Mouse (Mus musculus) CH12.LX (cell line): ENCODE data around the gene Sdcbp2. TPM values are rescaled to one million over a fixed set of nuclear protein-coding genes. Genes with fewer than 3 reads are reported as not detected.
A peak's percentile ranks its signal among the peaks of the same experiment; 100 is the strongest.

Experiments used
- DNase-seq: peaks from one replicate; pipeline ENCODE4 v3.0.0-alpha.2; 2013; ENCODE audit errors: extremely low read depth
- H3K27ac ChIP-seq: 2 replicates; pipeline ENCODE4 v1.5.1; 2012; ENCODE audit warnings: low read depth, mild to moderate bottlenecking, control low read depth, moderate library complexity; ENCODE audit not compliant: insufficient read depth
- H3K27me3 ChIP-seq: replicated peaks from 2 replicates; pipeline ENCODE3; 2012; ENCODE audit warnings: inconsistent platforms
- H3K36me3 ChIP-seq, 2 experiments: replicated peaks in 1 of 2; 2 replicates each; pipeline versions ENCODE3 to v1.6.1; 2012; ENCODE audit warnings: inconsistent platforms in 1 of 2, low read length in 1 of 2, mild to moderate bottlenecking in 1 of 2, mixed read lengths in 1 of 2, moderate library complexity in 1 of 2; ENCODE audit not compliant: control insufficient read depth in 1 of 2, insufficient read depth in 1 of 2
- H3K4me1 ChIP-seq, 2 experiments: 2 replicates each; pipeline ENCODE4 v1.6.1; 2012; ENCODE audit warnings: inconsistent platforms in 1 of 2, moderate library complexity in 1 of 2; ENCODE audit not compliant: insufficient read depth in 2 of 2, control insufficient read depth in 1 of 2
- H3K4me2 ChIP-seq: 2 replicates; pipeline ENCODE4 v1.6.1; 2012; ENCODE audit warnings: low read depth, mild to moderate bottlenecking, control low read depth; ENCODE audit not compliant: poor library complexity, insufficient read depth, severe bottlenecking
- H3K4me3 ChIP-seq, 3 experiments: fragments of 150-350 bp in 1 of 3; sonication (generic) in 1 of 3; replicated peaks in 1 of 3; 2 replicates each; pipeline versions ENCODE3 to v1.5.1; 2011 to 2012; ENCODE audit warnings: low read depth in 2 of 3, low read length in 2 of 3, mild to moderate bottlenecking in 2 of 3, moderate library complexity in 2 of 3, control low read depth in 1 of 3, improper control_type of control experiment in 1 of 3, inconsistent platforms in 1 of 3, mixed read lengths in 1 of 3; ENCODE audit not compliant: poor library complexity in 1 of 3
- H3K79me2 ChIP-seq: replicated peaks from 2 replicates; pipeline ENCODE4 v1.6.1; 2012; ENCODE audit warnings: mild to moderate bottlenecking, moderate library complexity; ENCODE audit not compliant: control insufficient read depth, poor library complexity, insufficient read depth, severe bottlenecking; ENCODE audit errors: extremely low read depth
- H3K9ac ChIP-seq: 2 replicates; pipeline ENCODE4 v1.6.1; 2012; ENCODE audit warnings: low read depth, mild to moderate bottlenecking, control low read depth, moderate library complexity; ENCODE audit not compliant: insufficient read depth
- H3K9me3 ChIP-seq: replicated peaks from 2 replicates; pipeline ENCODE3; 2012; ENCODE audit warnings: low read length, inconsistent platforms, mixed read lengths
- CHD1 ChIP-seq: IDR thresholded peaks from 2 replicates; pipeline ENCODE4 v1.6.1; 2012; ENCODE audit warnings: low read depth, low read length, improper control_type of control experiment, inconsistent platforms
- CHD2 ChIP-seq: IDR thresholded peaks from 2 replicates; pipeline ENCODE4 v1.6.1; 2011; ENCODE audit warnings: low read length, improper control_type of control experiment
- E2F4 ChIP-seq: IDR thresholded peaks from 2 replicates; pipeline ENCODE4 v1.6.1; 2011; ENCODE audit warnings: low read depth, low read length, improper control_type of control experiment; ENCODE audit not compliant: insufficient replicate concordance
- ELF1 ChIP-seq: IDR thresholded peaks from 2 replicates; pipeline ENCODE4 v1.6.1; 2014; ENCODE audit warnings: low read depth, mild to moderate bottlenecking, inconsistent platforms, low read length, improper control_type of control experiment
- EP300 ChIP-seq: IDR thresholded peaks from 2 replicates; pipeline ENCODE4 v1.6.1; 2011; ENCODE audit warnings: low read length, improper control_type of control experiment
- ETS1 ChIP-seq: conservative IDR thresholded peaks from 2 replicates; pipeline ENCODE4 v1.6.1; 2012; ENCODE audit warnings: low read depth, mild to moderate bottlenecking, inconsistent platforms, low read length, improper control_type of control experiment, moderate library complexity
- GABPA ChIP-seq: IDR thresholded peaks from 2 replicates; pipeline ENCODE4 v1.6.1; 2012; ENCODE audit warnings: low read depth, low read length, improper control_type of control experiment, inconsistent platforms; ENCODE audit not compliant: insufficient replicate concordance
- IRF4 ChIP-seq: IDR thresholded peaks from 2 replicates; pipeline ENCODE4 v1.6.1; 2014; ENCODE audit warnings: low read depth, mild to moderate bottlenecking, inconsistent platforms, low read length, improper control_type of control experiment
- JUN ChIP-seq: IDR thresholded peaks from 2 replicates; pipeline ENCODE4 v1.6.1; 2011; ENCODE audit warnings: low read depth, mild to moderate bottlenecking, low read length, improper control_type of control experiment, moderate library complexity; ENCODE audit not compliant: insufficient read depth
- KAT2A ChIP-seq: IDR thresholded peaks from 2 replicates; pipeline ENCODE4 v1.6.1; 2012; ENCODE audit warnings: low read length, improper control_type of control experiment, inconsistent platforms; ENCODE audit not compliant: insufficient replicate concordance
- MAX ChIP-seq: IDR thresholded peaks from 2 replicates; pipeline ENCODE4 v1.6.1; 2011; ENCODE audit warnings: low read length, improper control_type of control experiment
- MAZ ChIP-seq: IDR thresholded peaks from 2 replicates; pipeline ENCODE4 v1.6.1; 2012; ENCODE audit warnings: low read depth, mild to moderate bottlenecking, inconsistent platforms, low read length, improper control_type of control experiment, moderate library complexity
- NELFE ChIP-seq: IDR thresholded peaks from 2 replicates; pipeline ENCODE4 v1.6.1; 2011; ENCODE audit warnings: low read depth, low read length, improper control_type of control experiment
- POLR2A ChIP-seq: IDR thresholded peaks from 2 replicates; pipeline ENCODE4 v1.6.1; 2011; ENCODE audit warnings: low read depth, mild to moderate bottlenecking, improper control_type of control experiment, low read length
- RAD21 ChIP-seq: IDR thresholded peaks from 2 replicates; pipeline ENCODE4 v1.6.1; 2011; ENCODE audit warnings: low read depth, mild to moderate bottlenecking, low read length, improper control_type of control experiment, moderate library complexity
- RCOR1 ChIP-seq: conservative IDR thresholded peaks from 2 replicates; pipeline ENCODE4 v1.6.1; 2012; ENCODE audit warnings: low read depth, mild to moderate bottlenecking, inconsistent platforms, low read length, improper control_type of control experiment
- SIN3A ChIP-seq: IDR thresholded peaks from 2 replicates; pipeline ENCODE4 v1.6.1; 2012; ENCODE audit warnings: low read length, improper control_type of control experiment, inconsistent platforms
- TBP ChIP-seq: conservative IDR thresholded peaks from 2 replicates; pipeline ENCODE4 v1.6.1; 2011; ENCODE audit warnings: low read depth, low read length, improper control_type of control experiment
- TCF12 ChIP-seq: IDR thresholded peaks from 2 replicates; pipeline ENCODE4 v1.6.1; 2014; ENCODE audit warnings: low read depth, mild to moderate bottlenecking, inconsistent platforms, low read length, improper control_type of control experiment
- UBTF ChIP-seq: IDR thresholded peaks from 2 replicates; pipeline ENCODE4 v1.6.1; 2012; ENCODE audit warnings: low read depth, mild to moderate bottlenecking, inconsistent platforms, low read length, improper control_type of control experiment, moderate library complexity
- USF1 ChIP-seq: IDR thresholded peaks from 2 replicates; pipeline ENCODE4 v1.6.1; 2014; ENCODE audit warnings: low read depth, mild to moderate bottlenecking, inconsistent platforms, low read length, improper control_type of control experiment
- USF2 ChIP-seq: conservative IDR thresholded peaks from 2 replicates; pipeline ENCODE4 v1.6.1; 2011; ENCODE audit warnings: low read depth, low read length, improper control_type of control experiment
- ZC3H11A ChIP-seq: IDR thresholded peaks from 2 replicates; pipeline ENCODE4 v1.6.1; 2012; ENCODE audit warnings: low read depth, mild to moderate bottlenecking, inconsistent platforms, low read length, improper control_type of control experiment
- ZKSCAN1 ChIP-seq: IDR thresholded peaks from 2 replicates; pipeline ENCODE4 v1.6.1; 2012; ENCODE audit warnings: low read depth, inconsistent platforms, low read length, improper control_type of control experiment, borderline replicate concordance
- dilution Hi-C: fragments of 300-500 bp; cut with MboI; formaldehyde crosslinking; loops from 2 replicates; pipeline ENCODE4 v1.14.3; 2020; ENCODE audit warnings: low sequenced_read_pairs; ENCODE audit not compliant: extremely low pct_unique_long_range_greater_than_20kb, extremely low pct_ligation_motif_present
- in situ Hi-C: fragments of 300-500 bp; cut with MboI; formaldehyde crosslinking; loops from 3 replicates; pipeline ENCODE4 v1.14.3; 2019; ENCODE audit warnings: low sequenced_read_pairs, low pct_ligation_motif_present, low pct_unique_long_range_greater_than_20kb, mixed read lengths
- polyA plus RNA-seq: library from polyadenylated mRNA; unstranded; fragments of >175 nt; gene quantifications from 2 replicates; pipeline ENCODE4 v1.2.1, GENCODE M21; 2012; ENCODE audit warnings: low read depth; ENCODE audit not compliant: insufficient read length
- total RNA-seq, 2 experiments: library from RNA; depleted of rRNA; stranded (reverse); fragments of 300-350 nt in 1 of 2; fragments of >200 nt in 1 of 2; gene quantifications; 2 replicates each; pipeline ENCODE4 v1.2.3; 2012 to 2014

Gene Sdcbp2
- total and polyA plus RNA-seq, 3 experiments = 1.1 to 2.3 (median 1.4) TPM

- Histone ChIP-seq H3K4me1 (peaks cover 0 to 4% of the 10 kb centered on the region in 2 experiments; a peak in 1 of 4 replicates), H3K9ac (no peak overlapping the region), H3K27me3 (peaks cover 90% of the 10 kb centered on the region), H3K4me2 (no peak overlapping the region), H3K79me2 (no peaks in the 10 kb centered on the region)
- no peak for DNase-seq
- dilution Hi-C loops = no loop called here
- TF ChIP-seq USF1 (no peak), SIN3A (no peak), MAX (no peak)
- TF ChIP-seq, all 38 proteins: peak for 0
- in situ Hi-C loops = no loop called here
- H3K27ac ChIP-seq = no peak overlapping the region
- H3K4me3 ChIP-seq = no peak overlapping the region
- no peaks in the 10 kb centered on the region for H3K36me3 ChIP-seq
- no peaks in the 10 kb centered on the region for H3K9me3 ChIP-seq
Observed at GRCm38 (mm10) chr2:151602106-151602505, 29.7 kb downstream of the Sdcbp2 start.

GRCm38 (mm10) chr2:151603630-151604029 is 31.2 kb downstream of the Sdcbp2 start:
- TF ChIP-seq TBP (no peak), TCF12 (no peak), JUN (no peak), ZKSCAN1 (no peak), RCOR1 (no peak), E2F4 (no peak), NELFE (no peak), USF2 (no peak), RAD21 (no peak), ETS1 (no peak)
- TF ChIP-seq, all 38 proteins: peak for 0
- Histone ChIP-seq H3K4me2 (no peak overlapping the region), H3K9me3 (no peaks in the 10 kb centered on the region), H3K27me3 (peaks cover 89% of the 10 kb centered on the region), H3K4me3 (no peak overlapping the region), H3K9ac (no peak overlapping the region), H3K27ac (no peak overlapping the region), H3K79me2 (no peaks in the 10 kb centered on the region), H3K36me3 (no peaks in the 10 kb centered on the region), H3K4me1 (peaks cover 0 to 4% of the 10 kb centered on the region in 2 experiments; a peak in 1 of 4 replicates)
- dilution Hi-C loops = no loop called here
- DNase-seq = no peak
- in situ Hi-C loops = no loop called here

GRCm38 (mm10) chr2:151605437-151605987 is 33.1 kb downstream of the Sdcbp2 start:
- TF ChIP-seq MAX = no peak
- TF ChIP-seq ELF1 = peak; percentile 61; the same call in 1 of the 2 replicates
- no peak for TF ChIP-seq ZC3H11A
- TF ChIP-seq ETS1 = no peak
- TF ChIP-seq GABPA = no peak
- no peak for TF ChIP-seq TBP
- TF ChIP-seq ZKSCAN1 = no peak
- no peak for TF ChIP-seq CHD1
- no peak for TF ChIP-seq UBTF
- no peak for TF ChIP-seq MAZ
- no peak for TF ChIP-seq USF1
- peak; percentile 21; the same call in 1 of the 2 replicates for TF ChIP-seq CHD2
- no peak for TF ChIP-seq POLR2A
- no peak for TF ChIP-seq RCOR1
- TF ChIP-seq EP300 = no peak
- no peak for TF ChIP-seq KAT2A
- TF ChIP-seq IRF4 = no peak
- TF ChIP-seq E2F4 = no peak
- in situ Hi-C loops = no loop called here
- H3K9me3 ChIP-seq = no peaks in the 10 kb centered on the region
- H3K4me3 ChIP-seq = no peak overlapping the region
- no peaks in the 10 kb centered on the region for H3K36me3 ChIP-seq
- DNase-seq = peak; percentile 1
- H3K9ac ChIP-seq = no peak overlapping the region
- no peaks in the 10 kb centered on the region for H3K79me2 ChIP-seq
- H3K4me2 ChIP-seq = no peak overlapping the region
- dilution Hi-C loops = no loop called here
- peaks cover 86% of the 10 kb centered on the region for H3K27me3 ChIP-seq
- no peak overlapping the region for H3K27ac ChIP-seq
- H3K4me1 ChIP-seq = peaks cover 0 to 4% of the 10 kb centered on the region in 2 experiments; a peak in 2 of 4 replicates
